Mouse (Mus musculus) intestine, embryonic 14.5 days (tissue): ENCODE data around the gene Ppp2r1a. TPM values are rescaled to one million over a fixed set of nuclear protein-coding genes. Genes with fewer than 3 reads are reported as not detected.

ENCODE experiments used
- ATAC-seq: fragments of 200-750 bp; cut with Nextera tagmentation; replicated peaks from 2 replicates; pipeline ENCODE4 v1.8.0; 2017; ENCODE audit warnings: low read depth, moderate number of reproducible peaks, moderate TSS enrichment, moderate library complexity; ENCODE audit not compliant: low FRiP score, low TSS enrichment
- DNase-seq: peaks from one replicate; pipeline ENCODE4 v3.0.0-alpha.2; 2018; ENCODE audit warnings: low spot score
- H3K27ac ChIP-seq: fragments of 300-500 bp; sonication (generic); 2 replicates; pipeline ENCODE4 v1.5.1; 2014; ENCODE audit warnings: low read depth, mild to moderate bottlenecking, control low read depth
- H3K27me3 ChIP-seq: fragments of 300-500 bp; sonication (generic); replicated peaks from 2 replicates; pipeline ENCODE4 v1.6.1; 2014; ENCODE audit warnings: low read length, control low read depth; ENCODE audit not compliant: control insufficient read depth, insufficient read depth
- H3K36me3 ChIP-seq: fragments of 300-500 bp; sonication (generic); 2 replicates; pipeline ENCODE4 v1.6.1; 2014; ENCODE audit warnings: low read length, control low read depth; ENCODE audit not compliant: control insufficient read depth, insufficient read depth
- H3K4me1 ChIP-seq: fragments of 300-500 bp; sonication (generic); replicated peaks from 2 replicates; pipeline ENCODE4 v1.6.1; 2014; ENCODE audit warnings: low read length, control low read depth, mixed read lengths; ENCODE audit not compliant: control insufficient read depth, insufficient read depth
- H3K4me2 ChIP-seq: fragments of 300-500 bp; sonication (generic); 2 replicates; pipeline ENCODE4 v1.6.1; 2014; ENCODE audit warnings: low read length
- H3K4me3 ChIP-seq: fragments of 300-500 bp; sonication (generic); 2 replicates; pipeline ENCODE4 v1.5.1; 2014; ENCODE audit warnings: low read depth, low read length, control low read depth, mixed read lengths
- H3K9ac ChIP-seq: fragments of 300-500 bp; sonication (generic); 2 replicates; pipeline ENCODE4 v1.6.1; 2014; ENCODE audit warnings: mild to moderate bottlenecking, low read length
- H3K9me3 ChIP-seq: fragments of 300-500 bp; sonication (generic); 2 replicates; pipeline ENCODE4 v1.6.1; 2016; ENCODE audit warnings: low read length, control low read depth; ENCODE audit not compliant: control insufficient read depth
- WGBS: fragments of 180-500 bp; shearing (Covaris S2); extraction: QIAGEN DNeasy Blood & Tissue Kit; methylation state at CpG from one replicate; pipeline ENCODE4 v1.1.7; 2014; 5-methylcytosine and 5-hydroxymethylcytosine counted together
- polyA plus RNA-seq: library from polyadenylated mRNA; unstranded; fragments of >200 nt; fragmentation: Nextera tagmentation; extraction: Ambion mirVana; gene quantifications from 2 replicates; pipeline ENCODE4 v1.2.1, GENCODE M21; 2014

Ppp2r1a gene
- polyA plus RNA-seq, 1 experiment from 2014 or later: 415 TPM

DNA sequence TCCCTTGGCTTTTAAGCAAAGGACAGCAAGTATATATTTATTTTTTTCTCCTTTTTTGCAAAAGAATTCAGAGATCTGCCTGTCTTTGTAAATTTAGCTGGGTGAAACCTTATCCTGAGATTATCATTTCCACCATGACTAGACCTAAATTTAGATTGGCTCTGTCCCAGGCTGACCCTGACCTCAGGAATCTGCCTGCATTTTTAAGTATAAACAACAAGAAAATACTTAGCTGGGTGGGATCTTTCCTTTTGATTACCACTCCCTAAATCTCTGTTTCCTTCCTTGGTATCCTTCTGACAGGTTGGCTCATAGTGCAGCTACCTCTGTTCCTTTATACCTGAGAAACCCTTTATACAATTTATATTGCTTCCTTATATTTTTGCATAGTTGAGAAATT, 21.6 kb downstream of the Ppp2r1a start:
- H3K27me3 ChIP-seq: no peaks in the 10 kb centered on the region
- no peak overlapping the region for H3K27ac ChIP-seq
- ATAC-seq (no peak), DNase-seq (no peak)
- H3K36me3 ChIP-seq: peaks cover 83% of the 10 kb centered on the region
- no peak overlapping the region for H3K4me2 ChIP-seq
- H3K4me3 ChIP-seq: no peak overlapping the region
- H3K9ac ChIP-seq: no peak overlapping the region
- no peaks in the 10 kb centered on the region for H3K4me1 ChIP-seq
- H3K9me3 ChIP-seq: no peaks in the 10 kb centered on the region

DNA sequence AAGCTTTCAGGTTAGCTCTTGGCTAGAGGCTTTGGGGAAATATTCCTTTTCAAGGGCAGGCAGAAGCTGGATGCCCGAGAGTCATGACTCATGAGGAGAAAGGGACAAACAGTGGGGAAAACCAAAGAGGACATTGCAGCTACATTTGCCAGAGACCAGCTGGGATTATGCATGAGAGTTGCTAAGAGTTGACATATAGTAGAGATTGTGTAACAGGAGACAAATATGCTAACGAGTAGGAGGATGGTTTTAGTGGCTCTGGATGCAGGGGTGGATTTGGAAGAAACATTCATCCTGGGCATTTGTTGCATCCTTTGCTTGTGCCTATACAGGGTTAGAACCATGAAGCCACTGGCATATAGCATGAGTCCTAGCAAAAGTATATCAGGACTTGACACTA, 48.6 kb downstream of the Ppp2r1a start:
- Histone ChIP-seq H3K9ac (no peak overlapping the region), H3K4me3 (no peak overlapping the region), H3K9me3 (no peaks in the 10 kb centered on the region), H3K27me3 (no peaks in the 10 kb centered on the region), H3K4me1 (no peaks in the 10 kb centered on the region), H3K36me3 (no peaks in the 10 kb centered on the region), H3K27ac (no peak overlapping the region), H3K4me2 (no peak overlapping the region)
- ATAC-seq: no peak
- no peak for DNase-seq
- WGBS: 77% methylated on average over 2 of the region's 2 CpGs

DNA sequence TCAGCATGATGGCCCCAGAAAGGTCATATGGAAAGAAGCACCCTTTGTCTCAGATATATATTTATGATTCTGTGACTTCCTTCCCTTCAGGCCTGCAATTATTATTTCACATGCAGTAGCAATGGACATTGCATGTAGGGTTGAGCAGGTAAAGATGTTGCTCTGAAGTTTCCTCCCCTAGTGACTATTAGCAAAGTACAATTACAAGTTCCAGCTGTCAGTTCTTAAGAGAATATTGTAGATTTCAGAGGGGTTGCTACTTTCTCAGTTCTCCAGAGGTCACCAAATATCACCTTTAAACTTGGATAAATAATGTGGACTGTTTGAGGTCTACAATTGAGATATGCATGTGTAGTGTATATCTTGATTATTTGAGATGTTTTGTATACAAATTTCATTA, 51.3 kb downstream of the Ppp2r1a start, which contains the start of gene Vmn1r233:
Vmn1r233 (minus strand) TSS at position 101 of the 400 bp plus-strand sequence.
- Histone ChIP-seq H3K27ac (no peak within 1 kb of the TSS), H3K36me3 (no peaks in the 10 kb centered on the region), H3K9me3 (no peaks in the 10 kb centered on the region), H3K9ac (no peak within 1 kb of the TSS), H3K27me3 (no peaks in the 10 kb centered on the region), H3K4me2 (no peak within 1 kb of the TSS), H3K4me1 (no peaks in the 10 kb centered on the region), H3K4me3 (no peak within 1 kb of the TSS)
- no peak for DNase-seq
- ATAC-seq: no peak

DNA sequence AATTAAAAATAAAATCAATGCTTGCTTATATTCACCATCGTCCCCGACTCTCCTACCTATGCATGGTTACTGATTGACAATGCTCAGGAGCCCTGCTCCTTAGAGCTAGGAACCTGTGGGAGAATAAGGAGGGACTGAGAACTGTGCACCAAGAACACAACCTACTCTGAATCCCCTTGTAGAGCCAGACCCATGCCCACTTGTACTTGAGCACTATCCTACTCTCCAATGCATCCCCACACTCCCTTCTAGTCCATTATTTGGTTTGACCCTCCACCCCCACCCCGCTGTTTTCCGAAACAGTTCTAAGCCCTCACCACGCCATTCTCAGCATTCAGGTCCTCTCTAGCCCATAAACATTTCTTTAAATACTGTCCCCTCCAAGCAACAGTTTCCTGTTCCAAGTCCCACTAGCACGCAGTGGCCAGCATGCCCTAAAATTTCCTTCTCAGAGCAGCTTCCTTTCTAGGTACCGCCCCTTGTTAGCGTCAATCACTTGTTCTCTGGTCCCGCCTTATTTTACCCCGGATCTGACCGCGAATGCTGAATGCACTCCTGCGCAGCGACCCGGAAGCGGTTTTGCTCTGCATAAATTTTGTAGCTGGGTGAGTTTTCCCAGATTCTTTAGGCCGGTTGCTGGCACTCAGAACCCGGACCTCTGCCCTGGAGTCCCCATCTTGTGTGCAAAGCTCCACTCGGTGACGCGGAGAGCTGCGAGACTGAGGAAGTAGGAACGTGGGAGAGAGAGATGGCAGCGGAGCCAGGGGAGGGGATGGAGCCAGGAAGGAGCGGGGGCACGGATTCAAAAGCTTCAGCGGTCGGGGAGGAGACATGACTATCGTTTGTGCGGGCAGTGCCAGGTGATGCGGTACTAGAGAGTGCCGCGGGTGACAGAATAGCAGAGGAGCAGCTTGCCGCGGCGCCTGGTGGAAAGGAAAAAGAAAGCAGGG, 63.5 kb downstream of the Ppp2r1a start, which contains the start of gene Zfp160:
Zfp160 (plus strand) TSS at position 522 of the 950 bp plus-strand sequence.
- peak; percentile 87 for DNase-seq

DNA sequence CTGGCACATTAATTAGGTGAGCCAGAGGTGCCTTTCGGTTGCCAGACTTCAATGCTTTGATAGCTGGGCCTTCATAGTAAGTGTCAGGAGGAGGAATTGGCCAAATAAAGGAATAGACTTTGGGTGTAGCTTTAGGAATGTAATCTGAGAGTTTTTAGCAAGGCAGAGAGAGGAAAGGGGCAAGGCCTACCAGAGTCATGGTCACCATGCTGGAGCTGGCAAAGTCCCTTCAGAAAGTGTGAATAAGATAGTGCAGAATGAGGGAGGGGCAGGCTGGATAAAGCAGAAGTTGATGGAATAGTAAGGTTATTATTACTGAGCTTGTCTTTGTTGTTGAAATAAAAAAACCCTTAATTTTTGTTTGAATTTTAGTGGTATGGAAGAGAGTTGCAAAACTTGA, 64.6 kb downstream of the Ppp2r1a start:
- peak overlapping the region; percentile 59 for H3K9ac ChIP-seq
- 30% methylated on average over 1 of the region's 1 CpGs for WGBS
- no peak for ATAC-seq

More for the DNA sequence above, 63.5 kb downstream of the Ppp2r1a start, which contains the start of gene Zfp160:
- peak; percentile 98 for ATAC-seq
- peaks cover 25% of the 10 kb centered on the region for H3K36me3 ChIP-seq
- peak within 1 kb of the TSS; percentile 75 for H3K4me3 ChIP-seq
- H3K27me3 ChIP-seq: no peaks in the 10 kb centered on the region
- H3K9me3 ChIP-seq: no peaks in the 10 kb centered on the region
- 6% methylated on average over 36 of the region's 36 CpGs for WGBS
- peak within 1 kb of the TSS; percentile 63 for H3K4me2 ChIP-seq
- H3K4me1 ChIP-seq: peaks cover 8% of the 10 kb centered on the region
- peak within 1 kb of the TSS; percentile 59 for H3K9ac ChIP-seq
- peak within 1 kb of the TSS; percentile 89 for H3K27ac ChIP-seq

More for the DNA sequence above, 64.6 kb downstream of the Ppp2r1a start:
- peaks cover 8% of the 10 kb centered on the region for H3K4me1 ChIP-seq
- H3K27me3 ChIP-seq: no peaks in the 10 kb centered on the region
- no peaks in the 10 kb centered on the region for H3K9me3 ChIP-seq
- H3K4me2 ChIP-seq: peak overlapping the region; percentile 63
- DNase-seq: no peak
- H3K36me3 ChIP-seq: peaks cover 28% of the 10 kb centered on the region
- peak overlapping the region; percentile 75 for H3K4me3 ChIP-seq
- H3K27ac ChIP-seq: peak overlapping the region; percentile 89; the same call in 1 of the 2 replicates

Other genes with a start within 250 kb of the Ppp2r1a start
- gene Vmn1r227, start 215.5 kb upstream of the Ppp2r1a start, polyA plus RNA-seq: not detected in 2 replicates
- gene Vmn1r228, start 159.2 kb upstream of the Ppp2r1a start, polyA plus RNA-seq: not detected in 2 replicates
- gene Vmn1r229, start 133.8 kb upstream of the Ppp2r1a start, polyA plus RNA-seq: not detected in 2 replicates
- gene Vmn1r230, start 104.9 kb upstream of the Ppp2r1a start, polyA plus RNA-seq: not detected in 2 replicates
- not detected in 2 replicates for gene Vmn1r231, start 40.2 kb upstream of the Ppp2r1a start, polyA plus RNA-seq
- not detected in 2 replicates for gene Vmn1r232, start 25.6 kb upstream of the Ppp2r1a start, polyA plus RNA-seq
- gene Vmn1r233, start 51.2 kb downstream of the Ppp2r1a start, polyA plus RNA-seq: not detected in 2 replicates
- 15.0 and 17.3 TPM in 2 replicates for gene Zfp160, start 63.6 kb downstream of the Ppp2r1a start, polyA plus RNA-seq